Mouse (Mus musculus) cerebellum, adult 11-12 months (tissue): ENCODE measurements around the gene Itih4.

Experiments
- DNase-seq: peaks from one replicate; pipeline ENCODE4 v3.0.0; 2022

Itih4 gene

GRCm38 (mm10) chr14:30886204-30886603 is at the start of gene Itih4:
Gene Itih4 (plus strand): TSS chr14:30886476.
- DNase-seq = no peak

GRCm38 (mm10) chr14:30837416-30837996 is 48.8 kb upstream of the Itih4 start:
- no peak for DNase-seq

- no peak for DNase-seq
These were observed 42.6 kb upstream of the Itih4 start for GRCm38 (mm10) chr14:30843701-30844100.

- no peak for DNase-seq
These were observed 35.8 kb upstream of the Itih4 start for GRCm38 (mm10) chr14:30850504-30850903.

GRCm38 (mm10) chr14:30852325-30852724 is 34.0 kb upstream of the Itih4 start:
- no peak for DNase-seq

- DNase-seq = peak; percentile 72
These were observed 31.0 kb upstream of the Itih4 start for GRCm38 (mm10) chr14:30855316-30855715.

- peak; percentile 50 for DNase-seq
These were observed 29.3 kb upstream of the Itih4 start for GRCm38 (mm10) chr14:30856885-30857507.

GRCm38 (mm10) chr14:30857990-30858389 is 28.3 kb upstream of the Itih4 start:
- no peak for DNase-seq

- peak; percentile 54 for DNase-seq
These were observed 24.7 kb upstream of the Itih4 start for GRCm38 (mm10) chr14:30861421-30862125.

GRCm38 (mm10) chr14:30862368-30862767 is 23.9 kb upstream of the Itih4 start:
- no peak for DNase-seq

- DNase-seq = no peak
These were observed 21.0 kb upstream of the Itih4 start for GRCm38 (mm10) chr14:30865311-30865710.

- peak; percentile 62 for DNase-seq
These were observed 19.2 kb upstream of the Itih4 start for GRCm38 (mm10) chr14:30867042-30867441.

GRCm38 (mm10) chr14:30868826-30869225 is 17.4 kb upstream of the Itih4 start:
- DNase-seq = no peak

- DNase-seq = no peak
These were observed 16.9 kb upstream of the Itih4 start for GRCm38 (mm10) chr14:30869391-30869801.

GRCm38 (mm10) chr14:30870206-30871147 is 15.8 kb upstream of the Itih4 start:
- no peak for DNase-seq

GRCm38 (mm10) chr14:30874095-30874700 is 12.1 kb upstream of the Itih4 start:
- DNase-seq = no peak

GRCm38 (mm10) chr14:30875130-30875865 is 11.0 kb upstream of the Itih4 start:
- no peak for DNase-seq

- DNase-seq = no peak
These were observed 10.3 kb upstream of the Itih4 start for GRCm38 (mm10) chr14:30875955-30876354.

GRCm38 (mm10) chr14:30876451-30876850 is 9.8 kb upstream of the Itih4 start:
- DNase-seq = no peak

- DNase-seq = no peak
These were observed 8.4 kb upstream of the Itih4 start for GRCm38 (mm10) chr14:30877827-30878226.

GRCm38 (mm10) chr14:30878958-30879571 is 7.2 kb upstream of the Itih4 start, which contains the start of gene Mustn1:
Gene Mustn1 (plus strand): TSS chr14:30879200.
- no peak for DNase-seq
